Mouse (Mus musculus): Measurements from ENCODE around the gene Ubr7.

GRCm38 (mm10) chr12:102725761-102726175 lies 32.0 kb upstream of the Ubr7 start:
- TF ChIP-seq POLR2A (IDR thresholded peaks at IDR 0.05; ENCODE audit: low read depth, low read length) (no peak), HCFC1 (IDR thresholded peaks at IDR 0.05; ENCODE audit: low read depth, low read length) (no peak), JUN (IDR thresholded peaks at IDR 0.05; ENCODE audit: insufficient read depth, low read depth, low read length) (no peak), MYC (IDR thresholded peaks at IDR 0.05; ENCODE audit: low read depth, low read length) (no peak), ETS1 (conservative IDR thresholded peaks at IDR 0.05; ENCODE audit: low read depth, low read length) (no peak), ZMIZ1 (IDR thresholded peaks at IDR 0.05; ENCODE audit: low read depth, low read length) (no peak), ZKSCAN1 (IDR thresholded peaks at IDR 0.05; ENCODE audit: borderline replicate concordance, low read depth, low read length) (no peak)

All from CH12.LX (cell line).